Mouse (Mus musculus) hindbrain, embryonic 11.5 days (tissue): ENCODE data around the gene Got2. TPM values are rescaled to one million over a fixed set of nuclear protein-coding genes. Genes with fewer than 3 reads are reported as not detected.
"Not testable (repeated sequence)": the region's sequence is repeated elsewhere in the genome, so short reads cannot be mapped to it uniquely, and the experiment has no call there.

Experiments used
- ATAC-seq: fragments of 200-750 bp; cut with Nextera tagmentation; 2 replicates; pipeline ENCODE4 v1.8.0; 2017; ENCODE audit warnings: mild to moderate bottlenecking, moderate TSS enrichment, moderate library complexity; ENCODE audit not compliant: low FRiP score
- DNase-seq: peaks from one replicate; pipeline ENCODE4 v3.0.0-alpha.2; 2015; ENCODE audit warnings: low spot score
- H3K27ac ChIP-seq: fragments of 300-500 bp; sonication (generic); 2 replicates; pipeline ENCODE4 v1.5.1; 2014; ENCODE audit warnings: mild to moderate bottlenecking, low read depth, low read length
- H3K27me3 ChIP-seq: fragments of 300-500 bp; sonication (generic); 2 replicates; pipeline ENCODE4 v1.6.1; 2014; ENCODE audit warnings: mild to moderate bottlenecking, low read length, moderate library complexity, mixed read lengths; ENCODE audit not compliant: control insufficient read depth, insufficient read depth
- H3K36me3 ChIP-seq: fragments of 300-500 bp; sonication (generic); 2 replicates; pipeline ENCODE4 v1.6.1; 2014; ENCODE audit warnings: mild to moderate bottlenecking, low read length, moderate library complexity, mixed read lengths; ENCODE audit not compliant: control insufficient read depth, insufficient read depth
- H3K4me1 ChIP-seq: fragments of 300-500 bp; sonication (generic); replicated peaks from 2 replicates; pipeline ENCODE4 v1.6.1; 2014; ENCODE audit warnings: low read length, mixed read lengths; ENCODE audit not compliant: control insufficient read depth, insufficient read depth
- H3K4me2 ChIP-seq: fragments of 300-500 bp; sonication (generic); replicated peaks from 2 replicates; pipeline ENCODE4 v1.6.1; 2014; ENCODE audit warnings: mild to moderate bottlenecking, low read depth, low read length
- H3K4me3 ChIP-seq: fragments of 300-500 bp; sonication (generic); 2 replicates; pipeline ENCODE4 v1.5.1; 2014; ENCODE audit warnings: low read depth, low read length
- H3K9ac ChIP-seq: fragments of 300-500 bp; sonication (generic); 2 replicates; pipeline ENCODE4 v1.6.1; 2014; ENCODE audit warnings: low read depth, low read length
- H3K9me3 ChIP-seq: fragments of 300-500 bp; sonication (generic); 2 replicates; pipeline ENCODE4 v1.6.1; 2016; ENCODE audit warnings: low read length; ENCODE audit not compliant: control insufficient read depth
- WGBS: fragments of 180-500 bp; shearing (Covaris S2); extraction: QIAGEN DNeasy Blood & Tissue Kit; methylation state at CpG from one replicate; pipeline ENCODE4 v1.1.7; 2014; 5-methylcytosine and 5-hydroxymethylcytosine counted together
- polyA plus RNA-seq: library from polyadenylated mRNA; unstranded; fragments of >200 nt; fragmentation: Nextera tagmentation; extraction: Ambion mirVana; gene quantifications from 2 replicates; pipeline ENCODE4 v1.2.1, GENCODE M21; 2014

The Got2 gene
- polyA plus RNA-seq, 1 experiment from 2014 or later, result 84.8 TPM

- no peaks in the 10 kb centered on the region; the same call in 1 of the 2 replicates for H3K4me1 ChIP-seq
- no peak overlapping the region for H3K27ac ChIP-seq
- WGBS, result 87% methylated on average over 3 of the region's 3 CpGs
- no peaks in the 10 kb centered on the region; the same call in 1 of the 2 replicates for H3K36me3 ChIP-seq
- ATAC-seq (no peak), DNase-seq (no peak)
- no peak overlapping the region for H3K4me2 ChIP-seq
- no peak overlapping the region for H3K4me3 ChIP-seq
- H3K9ac ChIP-seq, result no peak overlapping the region
- no peaks in the 10 kb centered on the region for H3K27me3 ChIP-seq
- H3K9me3 ChIP-seq, result no peaks in the 10 kb centered on the region
Measured at GRCm38 (mm10) chr8:95881576-95881975, 6.8 kb downstream of the Got2 start.

- 91% methylated on average over 4 of the region's 4 CpGs for WGBS
Measured at GRCm38 (mm10) chr8:95879823-95880222, 8.5 kb downstream of the Got2 start.

GRCm38 (mm10) chr8:95878176-95878962 is 10.0 kb downstream of the Got2 start:
- no peak overlapping the region for H3K4me3 ChIP-seq

More at GRCm38 (mm10) chr8:95879823-95880222, 8.5 kb downstream of the Got2 start:
- Histone ChIP-seq H3K36me3 (peaks cover 3% of the 10 kb centered on the region; the same call in 1 of the 2 replicates), H3K4me3 (no peak overlapping the region), H3K27me3 (no peaks in the 10 kb centered on the region), H3K27ac (no peak overlapping the region), H3K9me3 (no peaks in the 10 kb centered on the region), H3K4me2 (no peak overlapping the region), H3K4me1 (no peaks in the 10 kb centered on the region; the same call in 1 of the 2 replicates), H3K9ac (no peak overlapping the region)
- ATAC-seq (no peak), DNase-seq (no peak)

GRCm38 (mm10) chr8:95875270-95875669 is 13.1 kb downstream of the Got2 start:
- H3K9ac ChIP-seq, result no peak overlapping the region
- ATAC-seq (no peak), DNase-seq (no peak)
- WGBS, result 99% methylated on average over 7 of the region's 7 CpGs
- H3K4me3 ChIP-seq, result no peak overlapping the region
- H3K4me2 ChIP-seq, result no peak overlapping the region
- no peaks in the 10 kb centered on the region for H3K9me3 ChIP-seq
- H3K27me3 ChIP-seq, result no peaks in the 10 kb centered on the region
- no peaks in the 10 kb centered on the region; the same call in 1 of the 2 replicates for H3K4me1 ChIP-seq
- peaks cover 9% of the 10 kb centered on the region; the same call in 1 of the 2 replicates for H3K36me3 ChIP-seq
- H3K27ac ChIP-seq, result no peak overlapping the region

More at GRCm38 (mm10) chr8:95878176-95878962, 10.0 kb downstream of the Got2 start:
- 57% methylated on average over 12 of the region's 12 CpGs for WGBS
- Histone ChIP-seq H3K9ac (0 out of 2 replicates have a peak overlapping the region, but pooled peaks have one; percentile 1), H3K27ac (peak overlapping the region; percentile 65; the same call in 1 of the 2 replicates), H3K4me1 (no peaks in the 10 kb centered on the region; the same call in 1 of the 2 replicates), H3K9me3 (no peaks in the 10 kb centered on the region), H3K36me3 (peaks cover 5% of the 10 kb centered on the region; the same call in 1 of the 2 replicates), H3K27me3 (no peaks in the 10 kb centered on the region), H3K4me2 (peak overlapping the region; percentile 22; the same call in 1 of the 2 replicates)
- ATAC-seq (peak; percentile 47), DNase-seq (peak; percentile 64)

- no peak for DNase-seq
- no peak overlapping the region for H3K4me2 ChIP-seq
- peaks cover 14% of the 10 kb centered on the region; the same call in 1 of the 2 replicates for H3K36me3 ChIP-seq
- no peak overlapping the region for H3K27ac ChIP-seq
- H3K9me3 ChIP-seq, result no peaks in the 10 kb centered on the region
- H3K4me3 ChIP-seq, result no peak overlapping the region
- ATAC-seq, result no peak
- no peaks in the 10 kb centered on the region for H3K4me1 ChIP-seq
- 93% methylated on average over 16 of the region's 16 CpGs for WGBS
- no peak overlapping the region for H3K9ac ChIP-seq
- no peaks in the 10 kb centered on the region for H3K27me3 ChIP-seq
Measured at GRCm38 (mm10) chr8:95871690-95872089, 16.7 kb downstream of the Got2 start.

GRCm38 (mm10) chr8:95864851-95865250 is 23.5 kb downstream of the Got2 start:
- WGBS, result 95% methylated on average over 17 of the region's 18 CpGs
- not testable (repeated sequence) for H3K9ac ChIP-seq, H3K4me1 ChIP-seq, H3K9me3 ChIP-seq, H3K27me3 ChIP-seq, DNase-seq, H3K4me2 ChIP-seq, H3K4me3 ChIP-seq, ATAC-seq, H3K27ac ChIP-seq
- peaks cover 10% of the 10 kb centered on the region; the same call in 1 of the 2 replicates for H3K36me3 ChIP-seq

- not testable (repeated sequence) for H3K4me1 ChIP-seq, DNase-seq, H3K4me2 ChIP-seq, ATAC-seq, H3K9me3 ChIP-seq, H3K27ac ChIP-seq, H3K9ac ChIP-seq, H3K27me3 ChIP-seq, H3K4me3 ChIP-seq
- 83% methylated on average over 10 of the region's 11 CpGs for WGBS
- peaks cover 10% of the 10 kb centered on the region; the same call in 1 of the 2 replicates for H3K36me3 ChIP-seq
Measured at GRCm38 (mm10) chr8:95863761-95864440, 24.4 kb downstream of the Got2 start.

- no peaks in the 10 kb centered on the region for H3K9me3 ChIP-seq
- no peak overlapping the region for H3K27ac ChIP-seq
- H3K4me3 ChIP-seq, result no peak overlapping the region
- H3K4me1 ChIP-seq, result no peaks in the 10 kb centered on the region; the same call in 1 of the 2 replicates
- ATAC-seq (no peak), DNase-seq (no peak)
- no peaks in the 10 kb centered on the region for H3K36me3 ChIP-seq
- 87% methylated on average over 6 of the region's 6 CpGs for WGBS
- no peak overlapping the region for H3K9ac ChIP-seq
- no peak overlapping the region for H3K4me2 ChIP-seq
- no peaks in the 10 kb centered on the region for H3K27me3 ChIP-seq
Measured at GRCm38 (mm10) chr8:95854174-95854573, 34.2 kb downstream of the Got2 start.
